Mouse (Mus musculus) cerebellum, adult 2 months (tissue): ENCODE measurements around the gene Runx3. TPM values are rescaled to one million over a fixed set of nuclear protein-coding genes. Genes with fewer than 3 reads are reported as not detected.

Source experiments
- DNase-seq, 2 experiments: peaks; one replicate each; pipeline ENCODE4 v3.0.0; 2021
- H3K27ac ChIP-seq: fragments of 200-500 bp; 2 replicates; pipeline ENCODE4 v1.5.1; 2012; ENCODE audit warnings: low read length, control low read depth, inconsistent platforms; ENCODE audit not compliant: insufficient read depth
- H3K27me3 ChIP-seq: fragments of 200-500 bp; 2 replicates; pipeline ENCODE4 v1.6.1; 2012; ENCODE audit warnings: inconsistent platforms, mild to moderate bottlenecking, low read length, moderate library complexity; ENCODE audit not compliant: control insufficient read depth, insufficient read depth
- H3K4me1 ChIP-seq: fragments of 200-500 bp; 2 replicates; pipeline ENCODE4 v1.6.1; 2011; ENCODE audit warnings: low read length; ENCODE audit not compliant: control insufficient read depth, insufficient read depth
- H3K4me3 ChIP-seq: fragments of 200-500 bp; replicated peaks from 2 replicates; pipeline ENCODE3; 2011; ENCODE audit warnings: mild to moderate bottlenecking, low read depth, low read length, control low read depth; ENCODE audit not compliant: insufficient read depth
- CTCF ChIP-seq: fragments of 200-500 bp; IDR thresholded peaks from 2 replicates; pipeline ENCODE4 v1.5.1; 2011; ENCODE audit warnings: low read depth, mild to moderate bottlenecking, control low read depth, low read length, moderate library complexity, borderline replicate concordance; ENCODE audit not compliant: insufficient read depth
- POLR2A ChIP-seq: fragments of 200-500 bp; IDR thresholded peaks from 2 replicates; pipeline ENCODE4 v1.6.1; 2011; ENCODE audit warnings: low read length, control low read depth, borderline replicate concordance; ENCODE audit not compliant: insufficient read depth
- WGBS: fragments of 180-500 bp; shearing (Covaris S2); methylation state at CpG from one replicate; pipeline ENCODE4 v1.1.7; 2018; 5-methylcytosine and 5-hydroxymethylcytosine counted together
- polyA plus RNA-seq: library from polyadenylated mRNA; depleted of rRNA; stranded (reverse); fragments of >200 nt; gene quantifications from 2 replicates; pipeline ENCODE4 v1.2.3, GENCODE M21; 2012

Gene Runx3
- polyA plus RNA-seq, 1 experiment: not detected

DNA sequence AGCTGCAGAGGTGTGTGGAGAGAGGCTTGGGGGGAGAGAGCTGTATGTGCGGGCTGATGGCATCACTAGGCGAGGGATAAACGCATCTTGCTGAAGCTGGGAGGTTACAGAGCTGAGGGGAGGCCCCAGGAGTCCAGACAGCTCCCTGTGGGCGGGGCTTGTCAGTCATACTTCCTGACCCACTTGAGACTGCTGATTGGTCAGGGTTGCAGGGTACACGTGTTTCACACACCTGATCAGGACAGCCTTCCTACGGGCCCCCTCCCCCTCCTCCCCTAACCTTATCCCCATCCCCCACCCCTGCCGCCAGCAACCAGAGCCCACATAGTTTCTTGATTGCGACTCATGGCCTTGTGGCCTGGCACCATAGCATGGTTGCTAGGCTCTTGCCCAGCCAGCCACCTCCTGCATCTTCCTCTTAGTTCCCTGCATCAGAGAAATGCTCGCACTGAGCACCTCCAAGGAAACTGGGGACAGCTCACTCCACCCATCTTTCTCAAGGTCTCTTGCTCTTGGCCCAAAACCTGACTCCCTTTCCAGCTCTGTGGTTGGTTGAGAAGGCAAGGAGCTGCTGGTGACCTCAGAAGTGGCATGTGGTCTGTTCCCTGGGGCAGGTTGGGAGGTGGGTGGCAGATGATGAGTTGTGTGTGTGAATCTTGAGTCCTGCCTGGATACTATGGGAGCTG, 38.4 kb downstream of the Runx3 start:
- no peak overlapping the region for H3K27ac ChIP-seq
- 16% methylated on average over 9 of the region's 9 CpGs for WGBS
- TF ChIP-seq POLR2A: no peak
- no peak for TF ChIP-seq CTCF
- no peaks in the 10 kb centered on the region for H3K4me1 ChIP-seq
- DNase-seq: no peak
- no peak overlapping the region for H3K4me3 ChIP-seq
- H3K27me3 ChIP-seq: peaks cover 11% of the 10 kb centered on the region; the same call in 1 of the 2 replicates

DNA sequence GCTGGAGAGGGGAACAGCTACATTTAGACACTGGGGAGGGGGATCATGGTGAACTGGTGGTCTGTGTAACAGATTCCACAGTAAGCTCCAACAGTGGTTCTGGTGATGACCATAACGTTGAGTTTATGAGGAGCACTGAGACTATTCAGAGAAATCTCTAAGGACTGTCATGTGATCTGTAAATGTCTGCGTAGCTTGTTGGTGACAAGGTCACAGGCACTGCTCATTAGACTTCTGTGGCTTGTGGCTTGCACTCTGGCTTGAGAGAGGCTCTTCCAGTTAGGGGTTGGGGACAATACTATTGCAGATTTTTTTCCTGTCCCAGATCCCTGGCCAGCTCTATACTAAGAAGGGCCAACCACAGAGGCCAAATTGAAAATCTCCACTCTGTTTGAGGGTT, 39.2 kb downstream of the Runx3 start:
- DNase-seq: no peak
- no peak overlapping the region for H3K4me3 ChIP-seq
- no peaks in the 10 kb centered on the region for H3K4me1 ChIP-seq
- H3K27ac ChIP-seq: no peak overlapping the region
- peaks cover 8% of the 10 kb centered on the region; the same call in 1 of the 2 replicates for H3K27me3 ChIP-seq
- 61% methylated on average over 2 of the region's 2 CpGs for WGBS
- no peak for TF ChIP-seq POLR2A
- TF ChIP-seq CTCF: no peak

DNA sequence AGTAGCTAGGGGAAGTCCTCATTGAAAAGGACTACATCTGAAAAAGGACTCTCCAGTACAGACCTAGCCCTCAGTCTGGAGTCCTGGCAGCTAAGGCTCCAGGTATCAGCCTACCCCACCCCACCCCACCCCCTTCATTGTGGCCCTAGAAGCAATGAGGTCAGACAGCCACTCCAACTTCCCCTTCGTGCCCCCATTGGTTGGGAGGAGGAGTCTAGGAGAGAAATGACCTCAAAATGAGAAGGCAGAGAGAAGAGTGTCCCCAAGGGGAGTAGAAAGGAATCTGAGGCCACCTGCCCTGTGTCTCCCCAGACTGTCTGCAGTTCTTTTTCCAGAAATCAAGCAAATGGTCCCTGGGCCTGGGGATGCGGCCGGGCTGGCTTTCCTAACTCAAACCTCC, 39.7 kb downstream of the Runx3 start:
- TF ChIP-seq POLR2A (no peak), CTCF (no peak)

DNA sequence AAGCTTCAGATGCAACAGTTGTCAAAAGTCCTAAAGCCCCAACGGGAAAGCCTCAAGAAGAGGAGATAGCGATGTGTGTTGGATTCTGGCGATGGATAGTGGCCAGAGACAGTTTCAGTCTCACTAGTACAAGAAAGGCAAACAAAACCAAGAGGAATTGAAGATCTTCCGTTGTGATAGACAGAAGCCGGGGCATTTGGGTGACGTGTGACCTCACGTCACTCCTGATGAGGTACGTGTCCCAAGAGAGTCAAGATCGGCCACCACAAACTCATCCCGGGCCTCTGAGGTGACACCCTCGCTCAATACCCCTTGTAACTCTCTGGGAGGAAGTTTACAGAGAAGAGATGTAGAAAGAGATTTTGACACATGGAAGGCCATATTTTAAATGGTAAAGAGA, 41.0 kb downstream of the Runx3 start:
- no peak overlapping the region for H3K4me3 ChIP-seq
- no peak for DNase-seq
- H3K27me3 ChIP-seq: peaks cover 5% of the 10 kb centered on the region; the same call in 1 of the 2 replicates
- WGBS: 89% methylated on average over 11 of the region's 11 CpGs
- TF ChIP-seq CTCF (no peak), POLR2A (no peak)
- H3K27ac ChIP-seq: no peak overlapping the region
- H3K4me1 ChIP-seq: no peaks in the 10 kb centered on the region

More for the DNA sequence above, 39.7 kb downstream of the Runx3 start:
- no peak overlapping the region for H3K27ac ChIP-seq
- H3K27me3 ChIP-seq: peaks cover 6% of the 10 kb centered on the region; the same call in 1 of the 2 replicates
- H3K4me3 ChIP-seq: no peak overlapping the region
- 72% methylated on average over 3 of the region's 3 CpGs for WGBS
- H3K4me1 ChIP-seq: no peaks in the 10 kb centered on the region
- no peak for DNase-seq

DNA sequence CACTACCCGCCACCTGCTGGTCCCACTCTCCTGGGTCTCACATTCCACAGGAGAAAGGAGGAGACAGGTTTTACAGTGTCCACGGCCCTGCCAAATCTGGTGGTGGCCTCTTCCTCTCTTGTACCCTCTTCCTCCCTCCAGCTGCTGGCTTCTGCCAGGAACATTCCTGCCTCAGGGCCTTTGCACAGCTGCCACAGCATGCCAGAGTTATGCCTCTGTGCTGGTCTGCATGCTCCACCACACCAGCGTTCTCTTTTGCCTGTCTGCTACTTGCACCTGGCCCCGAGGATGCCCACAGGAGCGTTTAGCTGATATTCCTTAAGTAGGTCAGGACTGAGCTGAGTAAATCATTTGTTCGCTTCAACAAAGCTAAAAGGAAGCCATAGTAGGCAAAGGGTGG, 45.3 kb downstream of the Runx3 start:
- Histone ChIP-seq H3K4me1 (no peaks in the 10 kb centered on the region), H3K4me3 (no peak overlapping the region), H3K27me3 (no peaks in the 10 kb centered on the region; the same call in 1 of the 2 replicates), H3K27ac (no peak overlapping the region)
- DNase-seq: no peak
- 70% methylated on average over 6 of the region's 6 CpGs for WGBS
- TF ChIP-seq CTCF (no peak), POLR2A (no peak)

DNA sequence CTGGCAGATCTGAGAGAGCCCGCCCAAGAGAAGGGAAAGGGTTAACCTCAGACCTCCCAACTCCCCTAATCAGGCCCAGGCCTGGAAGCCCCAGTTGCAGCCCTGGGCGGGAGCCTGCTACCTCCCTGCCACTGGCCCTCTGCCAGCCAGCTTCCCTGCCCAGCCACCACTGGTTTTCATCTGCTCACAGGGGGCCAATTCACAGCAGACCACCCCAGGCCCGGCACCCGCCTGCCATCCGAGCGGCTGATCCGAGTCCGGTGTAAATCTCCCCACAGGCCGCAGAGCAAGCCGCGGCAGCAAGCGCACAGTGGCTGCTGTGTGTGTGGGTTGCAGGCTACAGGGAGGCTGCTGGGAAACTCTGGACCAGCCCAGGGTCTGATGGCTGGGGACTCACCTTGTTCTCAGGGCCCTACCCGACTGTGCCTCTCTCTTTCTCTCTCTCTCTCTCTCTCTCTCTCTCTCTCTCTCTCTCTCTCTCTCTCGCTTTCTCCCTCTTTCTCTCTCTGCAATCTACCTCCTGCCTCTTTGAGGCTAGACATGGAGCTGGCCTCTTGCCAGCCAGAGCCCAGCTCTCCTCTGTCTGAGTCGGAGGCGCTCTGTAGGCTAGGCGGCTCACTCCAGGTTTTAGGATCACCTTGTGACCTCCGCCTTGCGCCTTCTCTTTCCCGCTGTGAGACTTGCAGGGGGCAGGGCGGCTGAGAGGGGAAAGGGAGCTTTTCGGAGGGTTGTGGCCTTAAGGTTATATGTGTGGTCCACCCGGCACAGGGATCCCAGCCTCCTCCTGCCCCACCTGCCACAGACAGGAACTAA, 46.2 kb downstream of the Runx3 start:
- no peaks in the 10 kb centered on the region for H3K4me1 ChIP-seq
- H3K27ac ChIP-seq: no peak overlapping the region
- DNase-seq: no peak
- TF ChIP-seq POLR2A: no peak
- TF ChIP-seq CTCF: no peak
- H3K4me3 ChIP-seq: no peak overlapping the region
- 17% methylated on average over 23 of the region's 23 CpGs for WGBS
- no peaks in the 10 kb centered on the region; the same call in 1 of the 2 replicates for H3K27me3 ChIP-seq

DNA sequence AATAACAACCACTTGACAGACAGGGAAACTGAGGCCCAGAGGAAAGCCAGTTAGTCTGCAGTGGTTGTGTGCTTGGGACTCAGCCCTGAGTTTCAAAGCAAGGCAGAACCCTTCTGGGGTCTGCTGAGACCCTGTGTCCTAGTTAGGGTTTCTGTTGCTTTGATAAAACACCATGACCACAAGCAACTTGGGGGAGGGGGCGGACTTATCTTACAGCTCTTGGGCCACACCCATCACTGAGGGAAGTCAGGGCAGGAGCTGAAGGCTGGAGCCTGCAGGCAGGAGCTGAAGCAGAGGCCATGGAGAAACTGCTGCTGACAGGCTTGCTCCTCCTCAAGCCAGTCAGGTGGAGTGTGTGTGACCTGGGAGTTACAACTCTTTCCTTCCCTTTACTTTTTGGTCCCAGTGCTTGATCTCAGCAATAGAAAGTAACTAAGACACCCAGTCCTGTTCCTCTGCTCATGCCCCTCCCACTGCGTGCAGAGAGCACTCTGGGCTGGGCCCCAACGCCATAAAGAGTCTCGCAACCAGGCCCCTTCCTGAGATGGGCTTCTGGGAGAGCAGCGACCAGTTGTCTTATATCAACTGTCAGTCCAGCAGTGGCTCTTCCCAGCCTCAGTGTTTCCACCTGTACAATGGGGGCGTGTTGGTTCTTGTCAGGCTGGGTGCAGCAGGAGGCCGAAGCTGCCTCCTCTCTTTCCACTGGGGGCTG, 47.5 kb downstream of the Runx3 start:
- TF ChIP-seq CTCF: no peak
- no peak for TF ChIP-seq POLR2A
- no peak for DNase-seq
- no peaks in the 10 kb centered on the region for H3K4me1 ChIP-seq
- 76% methylated on average over 7 of the region's 7 CpGs for WGBS
- H3K27me3 ChIP-seq: no peaks in the 10 kb centered on the region; the same call in 1 of the 2 replicates
- no peak overlapping the region for H3K27ac ChIP-seq
- no peak overlapping the region for H3K4me3 ChIP-seq

DNA sequence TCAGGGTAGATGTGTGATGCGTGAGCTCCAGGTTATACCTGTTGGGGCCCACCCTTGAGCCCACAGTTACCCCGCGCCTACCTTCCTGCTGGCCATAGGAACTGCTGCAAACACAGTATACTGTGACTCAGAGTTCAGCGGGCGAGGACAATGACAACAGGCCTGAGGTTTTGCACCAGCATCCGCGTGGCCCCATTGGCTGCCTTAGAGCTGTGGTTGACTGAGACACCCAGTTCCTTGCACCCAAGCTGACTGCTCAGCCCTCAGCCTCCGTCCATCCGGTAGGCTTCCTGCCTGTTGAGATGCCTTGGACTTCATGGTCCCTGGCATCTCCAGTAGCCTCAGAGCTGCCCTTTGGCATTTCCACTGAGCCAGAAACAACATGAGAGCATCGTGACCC, 48.6 kb downstream of the Runx3 start:
- H3K4me1 ChIP-seq: no peaks in the 10 kb centered on the region
- no peak for DNase-seq
- no peak overlapping the region for H3K4me3 ChIP-seq
- no peak for TF ChIP-seq POLR2A
- no peak for TF ChIP-seq CTCF
- 66% methylated on average over 10 of the region's 10 CpGs for WGBS
- no peaks in the 10 kb centered on the region; the same call in 1 of the 2 replicates for H3K27me3 ChIP-seq
- no peak overlapping the region for H3K27ac ChIP-seq
